Mouse (Mus musculus) MEL (cell line): ENCODE results near the gene 2810021J22Rik. TPM values are rescaled to one million over a fixed set of nuclear protein-coding genes. Genes with fewer than 3 reads are reported as not detected.
A peak's percentile ranks its signal among the peaks of the same experiment; 100 is the strongest.

Experiments
- DNase-seq: peaks from one replicate; pipeline ENCODE4 v3.0.0; 2011; ENCODE audit warnings: low read depth, low spot score
- H3K27ac ChIP-seq: 2 replicates; pipeline ENCODE4 v1.5.1; 2012; ENCODE audit warnings: low read depth, mild to moderate bottlenecking, control low read depth, low read length, moderate library complexity; ENCODE audit not compliant: control insufficient read depth
- H3K27me3 ChIP-seq, 2 experiments: fragments of 150-350 bp in 1 of 2; sonication (generic) in 1 of 2; 2 replicates each; pipeline ENCODE4 v1.6.1; 2012; ENCODE audit warnings: low read length in 2 of 2, mild to moderate bottlenecking in 2 of 2, improper control_type of control experiment in 1 of 2, moderate library complexity in 1 of 2; ENCODE audit not compliant: insufficient read depth in 2 of 2, control insufficient read depth in 1 of 2
- H3K36me3 ChIP-seq, 2 experiments: 2 replicates each; pipeline ENCODE4 v1.6.1; 2012 to 2014; ENCODE audit warnings: low read length in 2 of 2, improper control_type of control experiment in 1 of 2, inconsistent platforms in 1 of 2, mild to moderate bottlenecking in 1 of 2; ENCODE audit not compliant: insufficient read depth in 2 of 2, control insufficient read depth in 1 of 2
- H3K4me1 ChIP-seq, 2 experiments: fragments of 150-350 bp in 1 of 2; sonication (generic) in 1 of 2; 2 replicates each; pipeline ENCODE4 v1.6.1; 2012; ENCODE audit warnings: low read length in 2 of 2, improper control_type of control experiment in 1 of 2, mild to moderate bottlenecking in 1 of 2; ENCODE audit not compliant: insufficient read depth in 2 of 2, control insufficient read depth in 1 of 2
- H3K4me3 ChIP-seq, 2 experiments: fragments of 150-350 bp in 1 of 2; sonication (generic) in 1 of 2; 2 replicates each; pipeline ENCODE4 v1.5.1; 2012; ENCODE audit warnings: low read depth in 2 of 2, low read length in 2 of 2, mild to moderate bottlenecking in 2 of 2, moderate library complexity in 2 of 2, control low read depth in 1 of 2, improper control_type of control experiment in 1 of 2; ENCODE audit not compliant: control insufficient read depth in 1 of 2, insufficient read depth in 1 of 2
- H3K79me2 ChIP-seq: 2 replicates; pipeline ENCODE4 v1.6.1; 2012; ENCODE audit warnings: mild to moderate bottlenecking, low read length, moderate library complexity; ENCODE audit not compliant: control insufficient read depth, poor library complexity, insufficient read depth
- H3K9ac ChIP-seq: 2 replicates; pipeline ENCODE4 v1.6.1; 2012; ENCODE audit warnings: low read depth, mild to moderate bottlenecking, control low read depth, low read length, moderate library complexity; ENCODE audit not compliant: control insufficient read depth, poor library complexity, severe bottlenecking
- H3K9me3 ChIP-seq: fragments of 150-350 bp; sonication (generic); replicated peaks from 2 replicates; pipeline ENCODE4 v1.6.1; 2012; ENCODE audit warnings: mild to moderate bottlenecking, low read length, improper control_type of control experiment, moderate library complexity; ENCODE audit not compliant: insufficient read depth
- CTCF ChIP-seq, 3 experiments: IDR thresholded peaks in 2 of 3; conservative IDR thresholded peaks in 1 of 3; 2 replicates each; pipeline ENCODE4 v1.5.1; 2011 to 2012; ENCODE audit warnings: low read length in 3 of 3, low read depth in 2 of 3, mild to moderate bottlenecking in 2 of 3, improper control_type of control experiment in 1 of 3, inconsistent platforms in 1 of 3, mixed read lengths in 1 of 3, moderate library complexity in 1 of 3; ENCODE audit not compliant: control insufficient read depth in 1 of 3, insufficient read depth in 1 of 3, poor library complexity in 1 of 3, severe bottlenecking in 1 of 3
- EP300 ChIP-seq, 2 experiments: IDR thresholded peaks; 2 replicates each; pipeline ENCODE4 v1.6.1; 2011; ENCODE audit warnings: improper control_type of control experiment in 2 of 2, low read length in 2 of 2, low read depth in 1 of 2, mild to moderate bottlenecking in 1 of 2
- GABPA ChIP-seq: IDR thresholded peaks from 2 replicates; pipeline ENCODE4 v1.6.1; 2012; ENCODE audit warnings: low read depth, mild to moderate bottlenecking, inconsistent platforms, low read length, improper control_type of control experiment, moderate library complexity
- GATA1 ChIP-seq: IDR thresholded peaks from 2 replicates; pipeline ENCODE4 v1.6.1; 2011; ENCODE audit warnings: low read depth, low read length, improper control_type of control experiment
- MYB ChIP-seq: IDR thresholded peaks from 2 replicates; pipeline ENCODE4 v1.6.1; 2011; ENCODE audit warnings: mild to moderate bottlenecking, low read depth, low read length, improper control_type of control experiment
- POLR2A ChIP-seq, 2 experiments: IDR thresholded peaks; 2 replicates each; pipeline ENCODE4 v1.6.1; 2011 to 2012; ENCODE audit warnings: low read length in 2 of 2, mild to moderate bottlenecking in 2 of 2, control low read depth in 1 of 2, improper control_type of control experiment in 1 of 2, low read depth in 1 of 2, moderate library complexity in 1 of 2; ENCODE audit not compliant: control insufficient read depth in 1 of 2, insufficient read depth in 1 of 2, poor library complexity in 1 of 2
- SIN3A ChIP-seq: IDR thresholded peaks from 2 replicates; pipeline ENCODE4 v1.6.1; 2012; ENCODE audit warnings: low read length, improper control_type of control experiment, inconsistent platforms
- SMC3 ChIP-seq: IDR thresholded peaks from 2 replicates; pipeline ENCODE4 v1.6.1; 2011; ENCODE audit warnings: low read depth, low read length, improper control_type of control experiment
- TAL1 ChIP-seq: IDR thresholded peaks from 2 replicates; pipeline ENCODE4 v1.6.1; 2012; ENCODE audit warnings: mild to moderate bottlenecking, inconsistent platforms, low read length, moderate library complexity, mixed read lengths
- TCF12 ChIP-seq: IDR thresholded peaks from 2 replicates; pipeline ENCODE4 v1.6.1; 2014; ENCODE audit warnings: low read depth, mild to moderate bottlenecking, inconsistent platforms, low read length, improper control_type of control experiment, moderate library complexity
- ZC3H11A ChIP-seq: IDR thresholded peaks from 2 replicates; pipeline ENCODE4 v1.6.1; 2012; ENCODE audit warnings: low read depth, mild to moderate bottlenecking, inconsistent platforms, low read length, improper control_type of control experiment
- polyA plus RNA-seq, 2 experiments: library from polyadenylated mRNA; stranded (reverse) in 1 of 2; unstranded in 1 of 2; fragments of >175 nt in 1 of 2; fragments of >200 nt in 1 of 2; gene quantifications; 2 replicates each; pipeline versions ENCODE4 v1.2.1 to v1.2.4; 2012; ENCODE audit warnings: low replicate concordance in 2 of 2, low read depth in 1 of 2; ENCODE audit not compliant: insufficient read length in 2 of 2, insufficient read depth in 1 of 2, missing spikeins in 1 of 2
- total RNA-seq: library from RNA; depleted of rRNA; stranded (reverse); fragments of 300-350 nt; gene quantifications from 2 replicates; pipeline ENCODE4 v1.2.3, GENCODE M21; 2012; rRNA removed

Gene 2810021J22Rik
- total and polyA plus RNA-seq, 3 experiments: 5.8 to 6.2 TPM; not detected in 1

DNA sequence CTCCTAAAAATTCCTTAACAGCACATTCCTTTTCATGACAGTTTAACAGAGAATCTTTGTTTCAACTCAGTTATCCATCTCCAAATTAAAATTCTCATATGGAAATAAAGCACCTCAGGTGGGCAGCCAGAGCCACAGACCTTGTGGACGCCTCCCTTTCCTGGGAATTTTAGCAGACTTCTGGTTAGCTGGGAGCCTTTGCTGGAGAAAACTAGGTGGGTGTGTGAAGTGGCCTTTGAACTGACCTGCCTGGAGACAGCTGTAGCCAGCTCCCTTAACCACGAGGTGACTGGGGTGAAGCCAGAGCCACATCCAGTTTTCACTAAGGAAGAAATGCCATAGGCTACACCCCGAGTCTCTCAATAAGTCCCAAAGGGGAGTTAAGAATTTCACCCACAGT, 62.6 kb downstream of the 2810021J22Rik start:
- TF ChIP-seq SIN3A: 0 out of 2 replicates have a peak, but pooled peaks have one; percentile 24
- no peak for TF ChIP-seq ZC3H11A
- H3K79me2 ChIP-seq: peaks cover 1% of the 10 kb centered on the region; the same call in 1 of the 2 replicates
- no peak for DNase-seq
- H3K4me3 ChIP-seq: no peak overlapping the region
- no peaks in the 10 kb centered on the region for H3K9me3 ChIP-seq
- H3K9ac ChIP-seq: no peak overlapping the region
- H3K27me3 ChIP-seq: no peaks in the 10 kb centered on the region
- H3K27ac ChIP-seq: no peak overlapping the region
- H3K36me3 ChIP-seq: peaks cover 0 to 13% of the 10 kb centered on the region in 2 experiments; a peak in 2 of 4 replicates
- H3K4me1 ChIP-seq: peaks cover 4 to 15% of the 10 kb centered on the region in 2 experiments; a peak in 3 of 4 replicates

DNA sequence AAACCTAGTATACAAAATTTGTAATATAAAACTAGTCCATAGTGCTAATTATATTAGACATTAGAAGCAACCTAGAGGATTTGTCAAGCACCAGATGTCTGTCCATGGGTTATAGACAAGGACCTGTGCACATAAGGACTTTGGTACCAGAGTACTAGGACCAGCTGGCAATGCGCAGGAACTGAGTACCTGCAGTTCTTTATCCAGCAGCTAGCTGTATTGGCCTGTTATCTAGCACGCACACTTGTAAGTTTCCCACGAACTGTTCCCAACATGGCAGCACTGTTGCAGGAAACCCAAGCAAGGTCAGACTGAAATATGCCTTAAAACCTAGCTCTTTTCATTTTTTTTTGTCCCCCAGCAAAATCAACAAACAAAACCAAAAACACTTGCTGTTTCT, 63.2 kb downstream of the 2810021J22Rik start:
- Histone ChIP-seq H3K9me3 (no peaks in the 10 kb centered on the region), H3K9ac (no peak overlapping the region), H3K4me1 (peaks cover 4 to 15% of the 10 kb centered on the region in 2 experiments; a peak in 3 of 4 replicates), H3K27ac (no peak overlapping the region), H3K27me3 (no peaks in the 10 kb centered on the region), H3K36me3 (peaks cover 0 to 13% of the 10 kb centered on the region in 2 experiments; a peak in 2 of 4 replicates), H3K79me2 (peaks cover 1% of the 10 kb centered on the region; the same call in 1 of the 2 replicates), H3K4me3 (no peak overlapping the region)
- DNase-seq: peak; percentile 58
- TF ChIP-seq EP300 (IDR thresholded peaks at IDR 0.05; ENCODE audit: low read depth in 1 of 2, low read length in 2 of 2): peak in 1 of 2 experiments; percentile 46; a peak in 2 of 4 replicates
- TF ChIP-seq GATA1: peak; percentile 55; the same call in 1 of the 2 replicates
- TF ChIP-seq GABPA: no peak
- peak; percentile 57; the same call in 1 of the 2 replicates for TF ChIP-seq TAL1
- 0 out of 2 replicates have a peak, but pooled peaks have one; percentile 48 for TF ChIP-seq TCF12
- TF ChIP-seq, all 39 proteins: peak for 4

DNA sequence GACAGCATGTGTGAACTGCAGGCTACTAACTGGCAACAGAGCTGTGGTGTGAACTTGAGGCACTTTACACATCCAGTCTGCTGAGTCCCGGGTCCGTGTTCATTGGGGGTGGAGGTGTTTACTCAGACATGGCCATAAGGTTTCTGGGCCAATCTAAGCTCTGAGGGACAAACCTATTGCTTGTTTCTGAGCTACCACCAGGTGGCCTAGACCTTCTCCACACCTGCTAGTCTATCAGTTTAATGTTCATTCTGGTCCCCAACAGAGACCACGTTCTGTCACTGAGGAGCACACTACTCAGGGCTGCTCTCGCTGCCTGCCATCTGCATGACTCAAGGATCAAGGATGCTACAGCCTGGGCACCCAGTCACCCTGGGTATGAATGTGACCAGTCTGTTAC, 64.6 kb downstream of the 2810021J22Rik start:
- TF ChIP-seq MYB: no peak
- 0 out of 2 replicates have a peak, but pooled peaks have one; percentile 19 for TF ChIP-seq SMC3
- peak in 2 of 3 experiments; percentile 34 to 35; a peak in 4 of 6 replicates for TF ChIP-seq CTCF (IDR thresholded peaks at IDR 0.05 in 2 of 3, conservative IDR thresholded peaks at IDR 0.05 in 1 of 3; ENCODE audit: control insufficient read depth in 1 of 3, insufficient read depth in 1 of 3, low read depth in 2 of 3, low read length in 3 of 3, poor library complexity in 1 of 3, severe bottlenecking in 1 of 3)
- 0 out of 4 replicates have a peak, but pooled peaks of 1 of the 2 experiments have one; percentile 34 for TF ChIP-seq POLR2A (IDR thresholded peaks at IDR 0.05; ENCODE audit: control insufficient read depth in 1 of 2, insufficient read depth in 1 of 2, low read depth in 1 of 2, low read length in 2 of 2, poor library complexity in 1 of 2)
- TF ChIP-seq, all 39 proteins: peak for 3
- H3K79me2 ChIP-seq: peaks cover 1% of the 10 kb centered on the region; the same call in 1 of the 2 replicates
- H3K4me3 ChIP-seq: no peak overlapping the region
- no peak overlapping the region for H3K9ac ChIP-seq
- no peaks in the 10 kb centered on the region for H3K27me3 ChIP-seq
- H3K36me3 ChIP-seq: peaks cover 3 to 13% of the 10 kb centered on the region in 2 experiments
- no peak overlapping the region for H3K27ac ChIP-seq
- DNase-seq: peak; percentile 48
- peaks cover 4 to 15% of the 10 kb centered on the region in 2 experiments; a peak in 3 of 4 replicates for H3K4me1 ChIP-seq
- H3K9me3 ChIP-seq: no peaks in the 10 kb centered on the region

Other genes starting within 250 kb of the 2810021J22Rik start
- not detected in 2 replicates for gene Olfr323, start 236.7 kb upstream of the 2810021J22Rik start, total RNA-seq
- gene Olfr323, start 236.7 kb upstream of the 2810021J22Rik start, polyA plus RNA-seq: not detected
- 4.0 and 5.7 TPM in 2 replicates for gene Trim58, start 226.8 kb upstream of the 2810021J22Rik start, total RNA-seq
- 10 to 100 TPM in 1 of 2 experiments, not detected in 1; 14.1 TPM for gene Trim58, start 226.8 kb upstream of the 2810021J22Rik start, polyA plus RNA-seq
- not detected in 2 replicates for gene Olfr322, start 208.4 kb upstream of the 2810021J22Rik start, total RNA-seq
- not detected for gene Olfr322, start 208.4 kb upstream of the 2810021J22Rik start, polyA plus RNA-seq
- not detected in 2 replicates for gene Olfr320, start 186.1 kb upstream of the 2810021J22Rik start, total RNA-seq
- not detected for gene Olfr320, start 186.1 kb upstream of the 2810021J22Rik start, polyA plus RNA-seq
- gene Olfr319, start 168.1 kb upstream of the 2810021J22Rik start, total RNA-seq: not detected in 2 replicates
- gene Olfr319, start 168.1 kb upstream of the 2810021J22Rik start, polyA plus RNA-seq: not detected
- not detected in 2 replicates for gene Olfr318, start 143.2 kb upstream of the 2810021J22Rik start, total RNA-seq
- under 1 TPM in 1 of 2 experiments, not detected in 1; 0.06 TPM for gene Olfr318, start 143.2 kb upstream of the 2810021J22Rik start, polyA plus RNA-seq
- not detected in 2 replicates for gene Olfr317, start 128.0 kb upstream of the 2810021J22Rik start, total RNA-seq
- not detected for gene Olfr317, start 128.0 kb upstream of the 2810021J22Rik start, polyA plus RNA-seq
- gene Olfr316, start 114.5 kb upstream of the 2810021J22Rik start, total RNA-seq: not detected in 2 replicates
- gene Olfr316, start 114.5 kb upstream of the 2810021J22Rik start, polyA plus RNA-seq: not detected
- gene Olfr315, start 94.0 kb upstream of the 2810021J22Rik start, total RNA-seq: not detected in 2 replicates
- gene Olfr315, start 94.0 kb upstream of the 2810021J22Rik start, polyA plus RNA-seq: not detected
- gene Olfr314, start 84.3 kb upstream of the 2810021J22Rik start, total RNA-seq: not detected in 2 replicates
- not detected for gene Olfr314, start 84.3 kb upstream of the 2810021J22Rik start, polyA plus RNA-seq
- not detected in 2 replicates for gene Fam183b, start 65.3 kb upstream of the 2810021J22Rik start, total RNA-seq
- not detected for gene Fam183b, start 65.3 kb upstream of the 2810021J22Rik start, polyA plus RNA-seq
- gene Olfr313, start 52.2 kb upstream of the 2810021J22Rik start, total RNA-seq: not detected in 2 replicates
- gene Olfr313, start 52.2 kb upstream of the 2810021J22Rik start, polyA plus RNA-seq: not detected
- not detected in 2 replicates for gene Olfr312, start 38.0 kb upstream of the 2810021J22Rik start, total RNA-seq
- gene Olfr312, start 38.0 kb upstream of the 2810021J22Rik start, polyA plus RNA-seq: not detected
- gene Olfr311, start 28.0 kb upstream of the 2810021J22Rik start, total RNA-seq: not detected in 2 replicates
- gene Olfr311, start 28.0 kb upstream of the 2810021J22Rik start, polyA plus RNA-seq: not detected
- 1.7 and 2.1 TPM in 2 replicates for gene Gm12258, start 20.1 kb upstream of the 2810021J22Rik start, total RNA-seq
- 1 to 10 TPM in 1 of 2 experiments, not detected in 1; 2.5 TPM for gene Gm12258, start 20.1 kb upstream of the 2810021J22Rik start, polyA plus RNA-seq
- 5.2 and 6.0 TPM in 2 replicates for gene Zfp39, start 37.0 kb downstream of the 2810021J22Rik start, total RNA-seq
- 1 to 10 TPM in 1 of 2 experiments, not detected in 1; 5.1 TPM for gene Zfp39, start 37.0 kb downstream of the 2810021J22Rik start, polyA plus RNA-seq
- gene Btnl10, start 50.7 kb downstream of the 2810021J22Rik start, total RNA-seq: 0.62 and 1.7 TPM in 2 replicates
- gene Btnl10, start 50.7 kb downstream of the 2810021J22Rik start, polyA plus RNA-seq: under 1 TPM in 1 of 2 experiments, not detected in 1; 0.92 TPM
- gene Rnf187, start 71.7 kb downstream of the 2810021J22Rik start, total RNA-seq: 282 and 337 TPM in 2 replicates
- 1,000 to 10,000 TPM in 1 of 2 experiments, 100 to 1,000 TPM in 1; 280 to 3,830 TPM for gene Rnf187, start 71.7 kb downstream of the 2810021J22Rik start, polyA plus RNA-seq
- 48.2 and 147 TPM in 2 replicates for gene Hist3h2ba, start 81.7 kb downstream of the 2810021J22Rik start, total RNA-seq
- gene Hist3h2ba, start 81.7 kb downstream of the 2810021J22Rik start, polyA plus RNA-seq: under 1 TPM in 1 of 2 experiments, not detected in 1; 0.21 TPM
- gene Hist3h2a, start 87.5 kb downstream of the 2810021J22Rik start, total RNA-seq: 184 and 300 TPM in 2 replicates
- gene Hist3h2a, start 87.5 kb downstream of the 2810021J22Rik start, polyA plus RNA-seq: under 1 TPM in 1 of 2 experiments, not detected in 1; 0.42 TPM
- gene Trim17, start 87.5 kb downstream of the 2810021J22Rik start, total RNA-seq: 0.50 and 0.52 TPM in 2 replicates
- gene Trim17, start 87.5 kb downstream of the 2810021J22Rik start, polyA plus RNA-seq: under 1 TPM in 1 of 2 experiments, not detected in 1; 0.82 TPM
- gene Trim11, start 110.9 kb downstream of the 2810021J22Rik start, total RNA-seq: 22.9 and 27.0 TPM in 2 replicates
- gene Trim11, start 110.9 kb downstream of the 2810021J22Rik start, polyA plus RNA-seq: 10 to 100 TPM in 1 of 2 experiments, not detected in 1; 24.8 TPM